Mouse (Mus musculus) cerebellum, adult 8-10 months (tissue): Measurements from ENCODE around the gene Lgals7.
A peak's percentile ranks its signal among the peaks of the same experiment; 100 is the strongest.

Source experiments
- DNase-seq: peaks from one replicate; pipeline ENCODE4 v3.0.0; 2022

Gene Lgals7

DNA sequence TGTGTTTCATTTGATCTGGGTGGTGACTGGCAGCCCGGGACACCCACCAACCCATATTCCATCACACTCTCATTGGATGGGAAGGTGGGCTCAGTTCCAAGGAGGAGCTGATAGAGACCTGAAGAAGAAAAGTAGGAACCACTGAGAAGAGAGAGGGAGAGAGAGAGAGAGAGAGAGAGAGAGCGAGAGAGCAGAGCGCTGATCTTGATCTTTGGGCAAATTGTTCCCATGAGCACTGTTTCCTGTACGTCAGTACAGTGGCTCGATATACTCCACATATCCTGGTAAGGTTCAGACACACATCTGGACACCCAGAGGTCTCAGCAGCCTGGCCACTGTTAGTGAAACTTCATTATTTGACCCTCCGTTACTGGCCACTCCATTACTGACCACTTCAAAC lies at the start of gene Lgals7:
Gene Lgals7 (plus strand): TSS at position 314 of the 400 bp plus-strand sequence.
- no peak for DNase-seq

DNA sequence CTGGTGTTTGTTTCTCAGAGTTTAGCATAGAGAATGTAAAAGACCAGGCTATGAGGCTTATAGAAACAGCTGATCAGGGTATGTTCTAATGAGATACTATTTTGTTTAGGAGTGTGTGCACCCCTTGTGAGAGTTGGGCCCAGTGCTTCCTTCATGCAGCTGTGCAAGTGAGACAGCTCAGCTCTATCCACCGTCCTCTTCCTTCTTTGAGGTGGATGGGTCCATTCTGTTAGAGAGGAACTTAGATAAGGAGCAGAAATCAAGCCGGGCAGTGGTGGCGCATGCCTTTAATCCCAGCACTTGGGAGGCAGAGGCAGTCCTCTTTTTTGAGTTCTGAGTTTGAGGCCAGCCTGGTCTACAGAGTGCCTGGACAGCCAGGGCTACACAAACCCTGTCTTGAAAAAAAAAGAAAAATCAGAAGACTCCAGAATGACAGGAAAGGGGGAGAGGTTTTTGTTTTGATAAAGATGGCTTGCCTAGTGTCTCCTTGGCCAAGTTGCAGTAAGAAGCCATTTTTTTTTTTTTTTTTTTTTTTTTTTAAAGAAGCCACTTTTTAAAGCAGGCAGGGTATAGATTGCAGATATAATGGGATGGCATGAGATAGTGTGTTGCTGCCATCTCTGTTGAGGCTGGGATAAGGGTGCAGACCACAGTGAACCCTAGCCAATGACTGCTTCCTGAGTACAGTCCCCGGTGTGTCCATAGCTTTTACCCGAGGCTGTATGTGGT lies 49.2 kb upstream of the Lgals7 start:
- no peak for DNase-seq

DNA sequence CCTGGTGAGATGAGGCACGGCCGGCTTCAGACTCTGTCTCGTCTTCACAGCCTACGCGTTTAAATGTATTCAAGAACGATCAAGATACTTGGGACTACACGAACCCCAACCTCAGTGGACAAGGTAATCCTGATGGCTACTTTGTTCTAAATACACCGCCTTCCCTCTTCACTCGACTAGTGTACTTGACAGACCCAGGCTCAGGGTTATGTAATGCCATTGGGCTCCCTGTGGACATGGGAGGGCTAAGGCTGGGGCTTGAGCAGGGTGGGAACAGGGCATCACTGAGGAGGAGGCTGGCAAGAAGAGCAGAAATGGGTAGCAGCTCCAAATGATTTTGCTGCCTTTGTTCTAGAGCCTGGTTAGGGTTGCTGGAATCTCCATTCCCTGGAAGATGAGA lies 48.4 kb upstream of the Lgals7 start:
- no peak for DNase-seq

DNA sequence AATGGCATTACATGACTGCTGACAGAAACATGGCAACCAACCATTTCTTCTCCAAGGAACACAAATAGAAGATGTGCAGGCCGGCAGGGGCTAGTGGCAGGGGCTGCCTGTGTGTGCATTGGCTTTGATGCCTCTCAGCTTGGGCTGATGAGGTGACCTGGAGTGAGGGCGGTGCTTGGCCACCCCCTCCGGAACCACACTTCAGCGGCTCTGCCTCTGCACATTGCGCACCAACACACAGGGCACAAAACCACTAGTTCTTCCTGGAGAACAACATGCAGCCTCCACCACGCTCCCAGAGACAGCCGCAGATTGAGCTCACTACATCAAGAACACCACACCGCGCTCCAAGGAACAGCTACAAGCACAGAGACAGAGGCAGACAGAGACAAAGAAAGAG lies 47.5 kb upstream of the Lgals7 start:
- no peak for DNase-seq

DNA sequence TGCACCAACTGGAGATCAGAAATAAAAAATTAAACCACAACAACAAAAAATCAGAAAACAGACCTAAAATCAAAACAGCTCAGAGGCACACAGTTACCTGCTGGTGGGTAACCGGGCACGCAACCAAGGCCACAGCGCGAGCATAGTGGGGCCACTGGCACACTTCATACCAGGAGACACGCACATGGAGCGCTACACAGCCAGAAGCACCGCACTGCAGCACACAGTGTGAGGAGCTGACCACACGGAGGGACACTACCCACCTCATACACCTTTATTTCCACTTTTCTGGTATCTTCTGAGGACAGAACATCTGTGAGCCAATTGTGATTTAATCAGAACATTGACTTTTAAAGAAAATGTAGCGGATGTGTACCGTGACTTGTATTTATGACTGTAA lies 46.7 kb upstream of the Lgals7 start:
- no peak for DNase-seq

DNA sequence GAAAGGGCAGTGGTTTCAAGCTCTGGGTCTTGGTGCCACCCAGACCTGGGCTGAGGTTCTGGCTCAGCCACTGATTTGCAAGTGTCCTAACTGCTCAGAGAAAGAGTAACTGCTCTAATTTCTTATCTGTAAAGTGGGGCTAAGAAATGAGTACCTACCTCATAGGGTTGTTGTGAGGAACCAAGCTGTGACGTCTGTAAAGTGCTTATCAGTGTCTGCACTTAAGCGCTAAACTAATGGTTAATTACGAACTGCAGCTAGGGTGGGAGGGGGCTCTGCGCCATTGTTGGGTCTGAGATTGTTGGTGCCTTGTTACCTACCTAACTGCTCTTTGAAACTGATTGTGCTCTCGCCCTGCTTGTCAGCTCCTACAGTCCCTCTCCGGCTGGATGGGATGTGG lies 46.1 kb upstream of the Lgals7 start:
- DNase-seq, result no peak

DNA sequence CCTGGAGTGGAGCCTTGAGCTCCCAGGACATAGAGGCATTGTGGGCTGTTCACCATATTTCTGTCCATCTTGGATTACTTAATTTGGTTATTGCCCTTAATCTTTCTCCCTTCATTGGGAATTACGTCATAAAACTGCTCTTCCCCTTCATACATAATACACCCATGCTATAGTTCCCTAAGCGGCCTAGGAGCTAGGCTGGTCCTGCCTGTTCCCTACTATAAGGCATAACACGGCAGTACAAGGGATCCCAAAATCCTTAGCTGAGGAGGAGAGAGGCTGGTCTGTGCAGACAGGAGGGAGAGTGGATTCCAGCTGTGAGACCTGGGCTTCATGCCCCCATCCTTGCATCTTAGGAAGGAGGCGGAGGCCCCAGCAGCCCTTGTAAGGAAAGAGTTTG lies 45.7 kb upstream of the Lgals7 start:
- no peak for DNase-seq

DNA sequence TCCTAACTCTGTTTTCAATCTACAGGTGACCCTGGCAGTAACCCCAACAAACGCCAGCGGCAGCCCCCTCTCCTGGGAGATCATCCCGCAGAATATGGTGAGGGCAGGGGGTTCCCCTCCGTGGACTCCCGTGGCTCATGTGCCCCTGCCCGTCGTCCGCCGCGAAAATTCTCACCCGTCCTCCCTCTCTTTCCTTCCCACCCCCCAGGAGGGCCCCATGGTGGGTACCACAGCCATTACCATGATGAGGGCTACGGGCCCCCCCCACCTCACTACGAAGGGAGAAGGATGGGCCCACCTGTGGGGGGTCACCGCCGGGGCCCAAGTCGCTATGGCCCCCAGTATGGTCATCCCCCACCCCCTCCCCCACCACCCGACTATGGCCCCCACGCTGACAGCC lies 45.2 kb upstream of the Lgals7 start:
- no peak for DNase-seq

DNA sequence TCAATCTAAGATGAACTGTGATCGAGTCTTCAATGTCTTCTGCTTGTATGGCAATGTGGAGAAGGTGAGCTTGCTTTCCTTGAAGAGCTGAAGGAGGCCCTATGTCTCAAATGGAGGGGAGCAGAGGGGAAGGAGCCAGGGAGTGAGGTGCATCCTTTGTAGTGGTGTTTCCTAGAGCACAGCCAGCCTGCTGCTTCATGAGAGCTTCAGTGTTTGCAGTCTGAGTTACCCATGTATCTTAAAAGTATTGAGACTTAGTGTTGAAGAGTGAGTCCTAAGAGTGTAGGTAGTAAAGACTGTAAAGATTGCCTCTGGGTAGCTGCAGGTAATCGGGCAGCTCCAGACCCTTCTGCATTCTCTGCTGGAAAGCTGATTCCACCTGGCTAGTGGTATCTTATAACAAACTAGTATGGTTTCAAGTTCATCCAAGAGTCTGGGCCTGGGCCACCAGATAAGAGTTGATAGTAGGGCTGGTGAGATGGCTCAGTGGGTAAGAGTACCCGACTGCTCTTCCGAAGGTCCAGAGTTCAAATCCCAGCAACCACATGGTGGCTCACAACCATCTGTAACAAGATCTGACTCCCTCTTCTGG lies 44.7 kb upstream of the Lgals7 start:
- DNase-seq, result no peak

DNA sequence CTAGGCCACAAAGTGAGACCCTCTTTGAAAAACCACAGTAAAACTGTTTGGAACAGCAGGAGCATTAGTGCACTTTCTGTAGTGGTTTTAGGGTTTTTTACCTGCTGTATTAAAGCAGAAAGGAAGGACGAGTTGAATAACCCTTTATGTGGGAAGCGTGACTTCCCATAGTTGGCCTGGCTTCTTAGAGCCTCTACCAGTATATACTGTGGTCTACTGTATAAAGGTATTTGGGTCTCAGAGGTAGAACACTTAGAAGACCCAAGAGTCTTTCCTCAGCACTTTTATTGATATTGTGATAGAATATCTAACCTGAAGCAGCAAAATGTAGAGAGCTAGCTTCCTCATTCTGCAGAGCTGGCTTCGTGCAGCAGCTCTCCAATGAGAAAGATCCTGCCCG lies 44.1 kb upstream of the Lgals7 start:
- DNase-seq, result no peak

DNA sequence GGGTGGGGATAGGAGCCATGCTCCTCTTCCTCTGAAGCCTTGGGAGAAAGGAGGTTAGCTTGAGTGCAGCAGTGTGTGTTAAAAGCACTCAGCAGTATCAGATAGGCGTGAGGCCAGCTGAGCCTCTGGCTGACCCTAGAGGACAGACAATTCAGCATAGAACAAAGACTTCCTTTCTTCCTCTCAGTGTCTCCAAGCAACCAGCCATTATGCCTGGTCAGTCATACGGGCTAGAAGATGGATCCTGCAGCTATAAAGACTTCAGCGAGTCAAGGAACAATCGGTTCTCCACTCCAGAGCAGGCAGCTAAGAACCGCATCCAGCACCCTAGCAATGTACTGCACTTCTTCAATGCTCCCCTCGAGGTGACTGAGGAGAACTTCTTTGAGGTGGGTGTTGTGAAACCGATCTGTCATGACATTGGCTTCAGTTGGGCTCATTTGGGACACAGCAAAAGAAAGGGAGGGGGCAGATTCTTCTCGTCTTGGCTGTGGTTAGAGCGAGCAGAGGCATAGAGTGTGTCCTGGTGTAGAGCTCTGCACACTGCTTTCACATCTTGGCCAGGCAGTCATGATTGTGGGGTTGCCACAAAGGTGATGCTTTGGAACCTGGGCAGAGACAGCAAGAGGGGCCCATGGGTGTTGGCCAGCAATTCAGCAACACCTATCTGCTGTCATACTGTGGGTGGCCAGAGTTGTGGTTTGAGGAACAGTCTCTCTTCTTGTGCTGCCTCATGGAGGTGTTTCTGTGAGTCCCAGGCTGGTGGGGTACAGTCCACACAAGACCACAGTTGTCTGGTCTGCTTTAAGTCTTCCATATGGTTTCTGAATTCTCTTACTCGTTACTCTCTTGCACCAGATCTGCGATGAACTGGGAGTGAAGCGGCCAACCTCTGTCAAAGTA lies 43.0 kb upstream of the Lgals7 start:
- DNase-seq, result no peak

DNA sequence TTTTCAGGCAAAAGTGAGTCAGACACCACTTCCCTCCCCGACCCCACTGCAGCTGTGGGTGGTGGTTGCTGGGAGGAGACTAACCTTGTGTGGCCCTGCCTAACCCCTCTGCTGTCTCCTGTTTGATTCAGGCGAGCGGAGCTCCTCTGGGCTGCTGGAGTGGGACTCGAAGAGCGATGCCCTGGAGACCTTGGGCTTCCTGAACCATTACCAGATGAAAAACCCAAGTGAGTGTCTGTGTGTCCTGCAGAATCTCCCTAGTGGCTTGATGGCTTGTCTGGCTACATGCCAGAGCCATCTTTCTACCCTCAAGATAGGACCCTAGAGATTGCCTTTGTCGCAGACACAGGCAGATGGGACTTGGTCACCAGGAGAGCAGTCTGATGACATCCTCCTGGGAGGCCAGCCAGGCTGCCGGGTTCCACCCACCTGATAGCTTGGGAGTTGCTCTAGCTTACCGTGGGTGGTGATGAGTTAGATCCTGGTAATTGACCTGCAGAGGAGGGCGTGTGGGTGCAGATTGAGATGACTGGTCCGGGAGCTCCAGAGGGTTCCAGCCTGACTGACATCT lies 42.3 kb upstream of the Lgals7 start:
- DNase-seq, result peak; percentile 65

DNA sequence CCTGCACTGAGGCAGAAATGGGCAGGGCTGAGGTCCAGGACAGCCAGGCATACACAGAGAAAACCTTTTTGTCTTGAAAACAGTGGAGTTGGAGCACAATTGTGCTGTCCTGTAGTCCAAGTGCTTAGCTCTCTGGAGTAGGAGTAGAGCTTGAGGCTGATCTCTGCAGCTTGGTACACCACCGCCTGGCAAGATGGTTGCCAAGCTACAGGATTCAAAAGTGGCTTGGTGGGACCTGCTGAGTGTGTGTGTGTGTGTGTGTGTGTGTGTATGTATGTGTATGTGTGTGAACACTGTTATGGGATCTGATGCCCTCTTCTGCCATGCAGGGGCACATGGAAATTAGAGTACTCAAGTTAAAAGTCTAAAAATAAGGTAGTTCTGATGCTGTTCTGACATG lies 41.1 kb upstream of the Lgals7 start:
- DNase-seq, result no peak

DNA sequence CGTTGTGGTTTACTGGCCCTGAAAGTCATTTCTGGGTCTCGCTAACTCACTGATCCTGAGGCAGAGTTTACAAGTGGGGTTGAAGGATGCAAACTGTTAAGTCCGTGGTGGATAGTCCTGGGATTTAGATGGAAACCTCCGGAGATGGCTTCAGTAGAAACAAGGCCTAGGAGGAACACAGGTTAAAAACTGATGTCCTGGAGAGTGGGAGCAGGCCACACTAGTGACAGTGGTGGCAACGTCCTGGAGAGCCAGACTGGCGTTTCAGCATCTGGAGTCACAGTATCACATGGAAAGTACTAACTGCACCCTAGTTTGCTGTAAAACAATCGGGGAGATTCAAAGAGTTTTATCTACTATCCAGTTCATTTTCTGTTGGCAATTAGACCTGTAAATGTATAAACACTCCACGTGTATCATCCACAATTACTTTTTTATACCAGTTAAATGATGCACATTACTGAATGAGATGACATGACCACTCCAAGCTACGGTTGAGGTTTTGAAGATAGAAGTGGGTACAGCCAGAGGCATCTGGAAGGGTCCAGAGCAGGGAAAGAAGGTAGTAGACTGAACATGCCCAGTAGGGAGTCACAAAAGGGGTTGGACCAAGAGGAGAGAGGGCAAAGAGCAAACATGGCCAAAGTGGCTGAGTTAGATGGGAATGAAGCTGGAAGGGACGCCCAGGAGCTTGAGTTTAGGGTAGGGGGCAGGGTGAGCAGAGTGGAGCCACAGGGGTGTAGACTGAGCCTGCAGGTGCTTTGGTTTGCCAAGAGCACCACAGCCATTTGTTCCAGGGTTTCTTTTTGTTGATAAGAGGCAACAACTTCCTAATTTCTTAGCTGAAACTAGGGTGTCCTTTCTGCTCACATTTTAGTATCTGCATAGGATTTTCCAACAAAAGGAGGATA lies 40.4 kb upstream of the Lgals7 start:
- no peak for DNase-seq

DNA sequence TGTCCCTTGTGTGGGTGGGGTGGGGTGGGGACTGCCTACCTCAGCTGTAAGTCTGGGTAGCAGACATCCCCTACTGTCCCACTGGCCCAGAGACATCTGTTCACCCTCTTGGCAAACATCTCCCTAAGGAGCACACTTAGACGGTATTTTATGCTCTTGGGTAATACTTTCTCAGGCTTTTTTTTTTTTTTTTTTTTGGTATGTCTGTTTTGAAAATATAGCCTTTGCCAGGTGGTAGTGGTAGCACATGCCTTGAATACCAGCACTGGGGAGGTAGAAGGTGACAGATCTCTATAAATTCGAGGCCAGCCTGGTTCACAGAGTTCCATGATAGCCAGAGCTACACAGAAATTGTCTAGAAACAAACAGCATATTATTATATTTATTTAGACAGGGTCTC lies 39.7 kb upstream of the Lgals7 start:
- DNase-seq, result no peak

DNA sequence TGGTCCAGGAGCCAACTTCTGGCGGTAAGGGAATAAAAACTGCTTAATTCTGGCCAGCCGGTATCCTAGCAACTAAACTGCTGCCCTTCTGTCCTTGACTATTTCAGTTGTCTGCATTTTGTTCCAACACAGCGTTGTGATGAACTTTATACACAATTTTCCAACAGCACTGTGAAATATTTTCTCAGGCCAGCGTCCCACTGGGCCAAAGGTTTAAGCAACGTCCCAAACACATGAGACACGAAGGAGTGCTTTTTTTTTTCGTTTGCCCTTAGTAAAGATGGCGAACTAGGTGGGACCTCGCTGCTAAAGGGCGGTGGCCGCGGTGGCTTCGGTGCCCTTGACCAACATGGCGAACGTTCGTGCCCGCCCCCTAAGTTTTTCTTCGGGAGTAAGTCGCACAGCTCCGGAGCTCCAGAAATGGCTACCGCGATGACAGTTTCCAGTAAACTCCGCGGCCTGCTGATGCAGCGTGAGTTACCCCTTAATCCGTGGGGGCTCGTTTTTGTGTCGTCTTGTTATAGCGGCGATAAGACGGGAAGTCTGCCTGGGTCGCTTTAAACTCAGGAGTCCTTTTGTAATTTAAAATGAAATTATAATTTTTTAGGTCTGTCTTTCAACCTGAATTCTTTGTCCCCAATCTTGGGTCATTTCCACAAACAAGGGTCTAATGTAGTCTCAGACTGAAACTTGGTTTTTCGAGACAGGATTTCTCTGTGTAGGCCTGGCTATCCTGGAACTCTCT lies 38.5 kb upstream of the Lgals7 start, which contains the start of gene Ech1:
Gene Ech1 (plus strand): TSS at position 277 of the 745 bp plus-strand sequence.
- peak; percentile 86 for DNase-seq

DNA sequence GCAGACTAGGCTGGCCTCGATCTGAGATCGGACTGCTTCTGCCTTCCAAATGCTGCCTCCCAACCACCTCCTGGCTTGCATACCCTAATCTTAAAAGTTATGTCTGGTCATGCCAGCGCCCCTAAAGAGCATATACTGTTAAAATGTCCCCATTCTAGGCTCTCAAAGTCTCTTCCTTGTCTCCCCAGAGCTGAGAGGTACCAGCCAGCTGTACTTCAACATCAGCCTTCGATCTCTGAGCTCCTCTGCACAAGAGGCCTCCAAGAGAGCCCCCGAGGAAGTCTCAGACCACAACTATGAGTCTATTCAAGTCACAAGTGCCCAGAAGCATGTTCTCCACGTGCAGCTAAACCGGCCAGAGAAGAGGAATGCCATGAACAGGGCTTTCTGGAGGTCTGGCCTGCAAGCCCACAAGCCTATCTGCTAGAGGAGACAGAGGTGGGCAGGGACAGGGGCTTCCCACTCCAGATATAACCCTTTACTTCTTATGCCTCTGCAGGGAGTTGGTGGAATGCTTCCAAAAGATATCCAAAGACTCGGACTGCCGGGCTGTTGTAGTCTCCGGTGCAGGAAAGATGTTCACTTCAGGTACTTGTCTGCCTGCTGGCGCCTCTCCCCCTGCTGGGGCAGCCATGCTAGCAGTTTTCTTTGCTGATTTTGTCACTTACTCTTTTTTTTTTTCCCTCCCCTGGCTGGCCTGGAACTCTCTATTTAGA lies 37.8 kb upstream of the Lgals7 start:
- DNase-seq, result no peak

DNA sequence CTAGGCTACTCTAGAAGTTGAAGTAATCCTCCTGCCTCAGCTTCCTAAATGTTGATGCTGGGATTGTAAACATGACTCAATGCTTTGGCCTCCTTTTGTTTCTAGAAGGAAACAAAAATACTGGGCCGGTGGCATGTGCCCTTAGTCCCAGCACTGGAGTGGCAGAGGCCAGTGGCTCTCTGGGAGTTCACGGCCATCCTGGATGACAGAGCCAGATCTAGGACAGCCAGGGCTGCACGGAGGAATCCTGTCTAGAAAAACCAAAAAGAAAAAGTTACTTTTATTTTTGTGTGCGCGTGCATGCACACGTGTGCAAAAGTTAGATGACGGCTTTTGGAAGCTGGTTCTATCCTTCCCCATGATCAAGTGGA lies 37.3 kb upstream of the Lgals7 start:
- DNase-seq, result no peak

DNA sequence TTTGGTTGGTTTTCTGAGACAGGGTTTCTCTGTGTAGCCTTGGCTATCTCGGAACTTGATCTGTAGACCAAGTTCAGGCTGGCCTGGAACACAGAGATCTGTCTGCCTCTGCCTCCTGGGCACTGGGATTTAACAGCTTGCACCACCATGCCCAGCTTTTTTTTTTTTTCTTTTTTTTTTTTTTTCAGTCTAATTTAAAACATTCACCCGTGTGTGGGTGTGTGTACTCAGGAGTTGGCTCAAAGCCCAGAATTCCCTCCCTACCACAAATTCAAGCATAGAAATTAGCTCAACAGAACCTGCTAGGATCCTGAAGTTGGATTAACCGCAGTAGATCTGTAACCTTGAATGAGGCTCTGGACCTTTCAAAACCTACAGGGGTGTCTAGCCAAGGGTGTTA lies 36.3 kb upstream of the Lgals7 start:
- DNase-seq, result no peak

DNA sequence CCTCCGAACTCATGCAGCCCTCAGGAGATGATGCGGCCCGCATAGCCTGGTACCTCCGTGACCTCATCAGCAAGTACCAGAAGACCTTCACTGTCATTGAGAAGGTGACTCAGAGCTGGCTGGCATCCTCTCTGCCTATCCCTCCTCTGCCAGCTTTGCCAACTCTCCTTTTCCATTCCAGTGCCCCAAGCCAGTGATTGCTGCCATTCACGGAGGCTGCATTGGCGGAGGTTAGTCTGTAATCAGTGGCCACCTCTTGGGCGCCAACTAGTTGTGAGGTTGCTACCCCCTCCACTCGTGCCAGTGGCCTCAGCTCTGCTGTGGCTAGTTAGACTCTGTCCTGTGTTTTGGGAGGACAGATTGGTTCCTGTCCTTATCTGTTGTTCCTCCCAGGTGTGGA lies 33.8 kb upstream of the Lgals7 start:
- DNase-seq, result no peak

DNA sequence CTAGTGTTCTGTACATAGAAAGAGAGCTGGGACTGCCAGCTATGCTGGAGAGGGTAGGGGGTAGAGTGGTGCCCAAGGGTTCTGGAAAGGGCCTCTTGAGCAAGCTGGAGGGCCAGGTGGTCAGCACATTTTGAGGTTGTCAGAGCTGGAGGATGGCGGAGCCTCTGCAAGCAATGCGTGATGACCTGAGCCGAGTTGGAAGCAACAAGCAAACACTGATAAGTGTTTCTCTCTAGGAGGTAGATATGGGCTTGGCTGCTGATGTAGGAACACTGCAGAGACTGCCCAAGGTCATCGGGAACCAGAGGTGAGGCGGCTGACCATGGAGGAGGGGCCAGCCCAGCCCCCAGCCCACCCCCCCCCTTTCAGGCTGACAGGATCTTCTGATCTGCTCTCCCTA lies 32.7 kb upstream of the Lgals7 start:
- DNase-seq, result no peak
